Mouse (Mus musculus): Measurements from ENCODE around the gene Agap2.

Gene Agap2

GRCm38 (mm10) chr10:127075080-127075479, at the start of gene Agap2:
TSS of gene Agap2 (plus strand) at chr10:127075284.
- no peak for DNase-seq (ENCODE audit: low spot score)

- peak; percentile 67 for DNase-seq (ENCODE audit: low spot score)
These were observed 44.5 kb upstream of the Agap2 start, which contains the start of gene Tsfm for GRCm38 (mm10) chr10:127030336-127031296. TSS of gene Tsfm (minus strand) at chr10:127030840.

- DNase-seq (ENCODE audit: low spot score): no peak
These were observed 41.8 kb upstream of the Agap2 start for GRCm38 (mm10) chr10:127033301-127033741.

GRCm38 (mm10) chr10:127036273-127036672, 38.8 kb upstream of the Agap2 start:
- DNase-seq (ENCODE audit: low spot score): no peak

DNA sequence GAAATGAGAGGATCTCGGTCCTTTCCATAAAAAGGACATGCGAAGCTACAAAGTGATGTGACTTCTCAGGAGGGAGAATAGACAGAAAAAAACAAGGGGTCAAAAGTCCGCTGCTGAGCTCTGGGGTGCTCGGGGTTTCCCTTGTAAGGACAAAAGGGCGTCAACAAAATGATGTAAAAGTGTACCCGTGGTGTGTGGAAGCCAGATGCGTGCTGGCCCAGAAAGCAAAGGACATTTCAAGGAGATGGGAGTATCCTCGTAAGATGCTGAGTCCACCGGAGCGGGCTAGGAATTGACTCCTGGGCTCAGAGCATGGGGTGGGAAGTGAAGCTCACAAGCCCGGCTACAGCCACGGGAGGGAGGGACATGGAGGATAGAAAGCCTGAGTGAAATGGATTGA, 37.4 kb upstream of the Agap2 start:
- DNase-seq (ENCODE audit: low spot score): no peak

DNA sequence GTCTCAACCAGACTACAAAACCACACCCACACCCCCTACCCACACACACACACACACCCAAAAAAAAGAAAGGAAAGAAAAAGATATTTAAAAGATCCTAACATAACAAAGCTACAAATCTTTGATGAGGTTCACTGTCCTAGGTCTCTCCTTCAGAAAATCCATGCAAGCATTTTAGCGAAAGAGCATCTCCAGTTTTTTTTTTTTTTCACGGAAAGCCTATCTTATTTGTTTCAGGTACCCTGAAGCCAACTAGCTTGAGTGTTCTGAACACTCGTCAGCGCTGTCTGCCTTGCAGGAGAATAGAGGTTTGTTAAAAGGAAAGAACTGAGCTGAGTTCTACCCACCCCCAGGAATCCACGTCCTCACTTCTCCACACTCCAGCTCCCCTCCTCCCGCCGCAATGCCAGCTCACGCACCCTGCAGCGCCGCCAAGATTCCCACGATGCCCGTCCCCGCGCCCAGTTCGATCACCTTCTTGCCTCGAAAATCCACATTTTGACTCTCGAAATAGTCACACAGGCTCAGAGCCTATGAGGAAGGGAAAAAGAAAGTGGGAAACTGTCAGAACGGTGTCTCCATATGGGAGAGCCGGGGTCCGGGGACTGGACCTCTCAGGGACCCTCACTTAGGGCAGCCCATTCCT, 34.4 kb upstream of the Agap2 start:
- DNase-seq (ENCODE audit: low spot score): no peak

GRCm38 (mm10) chr10:127041274-127041766, 33.8 kb upstream of the Agap2 start, which contains the start of the genes Mettl1 and Eef1akmt3:
TSS of gene Mettl1 (plus strand) at chr10:127041414.
TSS of gene Eef1akmt3 (minus strand) at chr10:127041513.
- DNase-seq (ENCODE audit: low spot score): no peak

DNA sequence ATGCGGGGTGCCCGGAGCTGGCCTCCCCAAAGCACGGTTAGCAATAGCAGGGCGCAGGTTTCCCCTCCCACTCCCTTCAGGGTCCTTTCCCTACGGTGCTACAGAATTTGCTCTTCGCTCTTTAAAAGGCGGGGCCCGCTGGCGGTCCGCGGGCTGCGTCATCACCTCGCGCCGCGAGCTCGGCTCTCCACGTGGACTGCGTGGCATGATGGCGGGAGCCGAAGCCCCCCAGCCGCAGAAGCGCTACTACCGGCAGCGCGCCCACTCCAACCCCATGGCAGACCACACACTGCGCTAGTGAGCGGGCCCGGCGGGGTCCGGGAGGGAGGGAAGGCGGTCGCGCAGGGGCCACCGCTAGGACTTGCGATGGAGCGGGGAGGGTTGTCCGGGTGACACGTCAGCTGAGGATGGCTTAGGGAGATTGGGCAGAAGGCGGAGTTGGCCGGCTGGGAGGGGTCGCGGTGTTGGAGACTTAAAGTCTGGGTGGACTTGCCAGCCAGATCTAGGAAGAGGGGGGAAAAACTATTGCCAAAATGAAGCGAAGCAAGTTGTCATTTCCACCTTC, 33.2 kb upstream of the Agap2 start:
- peak; percentile 84 for DNase-seq (ENCODE audit: low spot score)

DNA sequence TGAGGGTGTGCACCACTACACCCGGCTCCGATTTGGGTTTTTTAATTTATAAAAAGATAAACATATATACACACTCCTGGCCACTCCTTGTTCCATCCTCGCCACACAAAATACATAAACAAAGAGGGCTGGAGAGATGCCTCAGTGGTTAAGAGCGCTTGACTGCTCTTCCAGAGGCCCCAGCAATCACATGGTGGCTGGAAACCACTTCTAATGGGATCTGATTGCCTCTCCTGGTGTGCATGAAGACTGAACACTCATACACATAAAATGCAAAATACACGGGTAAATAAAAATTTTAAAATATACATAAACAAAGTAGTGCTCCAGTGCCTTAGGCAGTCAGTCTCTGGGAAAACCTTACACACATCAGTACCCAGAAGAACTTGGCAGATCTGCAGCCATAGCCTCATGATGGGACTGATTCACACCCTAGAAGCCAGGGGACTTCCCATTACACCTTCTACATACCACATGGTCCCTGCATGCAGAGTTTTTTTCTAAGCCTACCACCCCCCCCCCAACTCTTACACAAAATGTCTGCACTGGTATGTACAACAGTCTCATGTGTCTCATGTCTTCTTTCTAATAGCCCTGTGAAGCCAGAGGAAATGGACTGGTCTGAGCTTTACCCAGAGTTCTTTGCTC, 32.5 kb upstream of the Agap2 start:
- DNase-seq (ENCODE audit: low spot score): no peak

- DNase-seq (ENCODE audit: low spot score): no peak
These were observed 31.9 kb upstream of the Agap2 start for GRCm38 (mm10) chr10:127043187-127043586.

GRCm38 (mm10) chr10:127047954-127048353, 27.1 kb upstream of the Agap2 start, which contains the start of gene Cyp27b1:
TSS of gene Cyp27b1 (plus strand) at chr10:127048250.
- no peak for DNase-seq (ENCODE audit: low spot score)

- no peak for DNase-seq (ENCODE audit: low spot score)
These were observed 26.3 kb upstream of the Agap2 start for GRCm38 (mm10) chr10:127048608-127049394.

GRCm38 (mm10) chr10:127049395-127050118, 25.5 kb upstream of the Agap2 start:
- no peak for DNase-seq (ENCODE audit: low spot score)

DNA sequence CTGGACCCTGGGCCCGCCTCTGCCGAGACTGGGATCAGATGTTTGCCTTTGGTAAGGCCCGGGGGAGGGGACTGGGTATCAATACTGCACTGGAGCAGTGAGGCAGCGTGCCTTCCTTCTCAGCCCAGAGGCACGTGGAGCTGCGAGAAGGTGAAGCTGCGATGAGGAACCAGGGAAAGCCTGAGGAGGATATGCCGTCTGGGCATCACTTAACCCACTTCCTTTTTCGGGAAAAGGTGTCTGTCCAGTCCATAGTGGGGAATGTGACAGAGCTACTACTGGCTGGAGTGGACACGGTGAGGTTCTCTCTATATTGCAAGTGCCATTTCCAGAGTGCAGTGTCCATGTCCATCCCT, 25.0 kb upstream of the Agap2 start:
- DNase-seq (ENCODE audit: low spot score): no peak

DNA sequence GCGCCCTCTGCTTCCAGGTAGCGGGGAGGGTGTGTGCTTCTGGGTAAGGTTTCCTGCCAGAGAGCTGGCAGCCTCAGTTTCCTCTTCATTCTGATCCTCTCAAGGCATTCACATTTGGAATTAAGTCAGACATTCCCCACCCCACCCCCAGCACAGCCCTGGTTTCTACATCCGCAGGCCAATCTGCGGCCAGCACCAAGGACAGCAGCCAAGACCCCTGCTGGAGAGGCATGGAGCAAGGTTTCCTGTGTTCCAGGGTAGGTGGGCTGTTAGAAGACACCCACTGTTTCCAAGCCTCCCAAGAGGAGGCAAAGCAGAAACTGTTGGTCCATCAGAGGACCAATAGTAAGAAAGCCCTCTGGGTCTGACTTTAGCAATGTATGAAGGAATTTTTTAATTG, 20.4 kb upstream of the Agap2 start:
- no peak for DNase-seq (ENCODE audit: low spot score)

DNA sequence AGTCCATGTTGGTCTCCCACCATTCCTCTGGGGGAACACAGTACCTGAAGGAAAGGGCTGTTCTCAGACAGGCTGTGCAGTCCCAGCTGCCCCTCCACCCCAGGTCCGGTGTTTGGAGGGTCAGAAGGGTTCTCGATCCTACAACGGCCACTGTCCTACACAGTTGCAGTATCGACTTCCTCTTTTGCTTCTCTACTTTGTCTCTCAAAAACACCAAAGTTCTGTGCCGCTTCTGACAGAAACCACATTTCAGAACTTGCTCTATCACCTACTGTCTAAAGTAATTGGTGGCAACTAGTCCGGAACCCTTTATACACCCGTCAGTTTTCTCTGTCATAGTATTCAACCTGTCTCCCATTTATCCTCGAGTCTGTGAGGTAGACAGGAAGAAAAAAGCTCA, 19.7 kb upstream of the Agap2 start:
- no peak for DNase-seq (ENCODE audit: low spot score)

- no peak for DNase-seq (ENCODE audit: low spot score)
These were observed 18.6 kb upstream of the Agap2 start for GRCm38 (mm10) chr10:127056490-127056889.

DNA sequence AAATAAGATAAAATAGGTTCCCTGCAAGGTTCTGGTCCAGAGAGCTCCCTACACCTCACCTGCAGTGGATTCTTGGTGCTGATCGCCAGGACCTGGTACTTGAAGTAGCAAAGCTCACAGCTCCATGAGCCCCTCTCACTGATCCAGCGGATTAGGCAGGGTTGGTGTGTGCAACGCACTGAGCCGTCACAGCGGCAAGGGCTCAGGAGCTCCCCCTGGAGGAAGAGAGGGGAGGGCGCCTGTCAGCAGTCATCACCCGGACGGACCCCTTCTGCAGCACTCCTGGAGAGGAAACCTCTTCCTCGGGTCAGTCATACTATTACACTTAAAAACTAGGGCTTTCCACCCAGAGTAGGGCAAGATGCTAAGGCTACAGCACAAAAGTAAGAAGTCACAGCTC, 16.9 kb upstream of the Agap2 start:
- DNase-seq (ENCODE audit: low spot score): no peak

GRCm38 (mm10) chr10:127058708-127059107, 16.4 kb upstream of the Agap2 start:
- DNase-seq (ENCODE audit: low spot score): no peak

DNA sequence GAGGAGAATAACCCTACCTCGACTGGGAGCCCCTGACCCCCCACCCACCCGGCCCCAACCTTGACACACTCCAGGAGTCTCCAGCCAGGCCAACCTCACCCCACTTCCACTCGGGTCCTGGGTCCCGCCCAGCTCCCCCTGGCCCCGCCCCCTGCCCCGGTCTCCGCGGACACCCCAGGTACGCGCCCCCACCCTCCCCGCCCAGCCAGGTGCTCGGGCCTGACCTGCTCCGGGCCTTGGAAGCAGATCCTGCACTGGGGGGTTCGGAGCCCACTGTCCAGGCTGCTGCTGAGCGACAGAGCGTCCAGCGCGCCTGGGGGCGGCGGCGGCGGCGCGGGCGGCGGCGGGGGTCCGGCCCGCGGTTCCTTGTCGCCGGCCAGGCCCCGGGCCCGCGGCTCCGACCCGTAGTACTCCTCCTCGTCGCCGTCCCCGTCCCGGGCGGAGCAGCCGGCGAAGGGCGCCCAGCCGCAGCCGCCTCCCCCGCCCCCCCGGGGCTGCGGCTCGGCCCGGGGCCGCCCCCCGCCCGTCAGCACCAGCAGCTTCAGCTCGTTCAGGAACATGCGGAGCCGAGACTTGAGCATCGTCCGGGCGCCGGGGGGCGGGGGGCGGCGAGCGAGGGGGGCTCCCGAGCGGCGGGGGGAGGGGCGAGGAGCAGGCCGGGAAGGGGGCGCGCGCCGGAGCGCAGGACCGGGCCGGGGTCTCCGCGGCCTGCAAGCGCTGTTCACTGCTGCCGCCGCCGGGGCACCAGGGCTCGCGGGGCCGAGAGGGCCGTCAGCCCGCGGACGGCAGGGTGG, 15.7 kb upstream of the Agap2 start:
- no peak for DNase-seq (ENCODE audit: low spot score)

All from left cerebral cortex, adult 11 months (tissue).